Mouse (Mus musculus): ENCODE measurements around the gene Srpr. TPM values are rescaled to one million over a fixed set of nuclear protein-coding genes. Genes with fewer than 3 reads are reported as not detected.

Srpr gene
- total RNA-seq, 1 experiment from 2014 or later: 63.5 TPM

DNA sequence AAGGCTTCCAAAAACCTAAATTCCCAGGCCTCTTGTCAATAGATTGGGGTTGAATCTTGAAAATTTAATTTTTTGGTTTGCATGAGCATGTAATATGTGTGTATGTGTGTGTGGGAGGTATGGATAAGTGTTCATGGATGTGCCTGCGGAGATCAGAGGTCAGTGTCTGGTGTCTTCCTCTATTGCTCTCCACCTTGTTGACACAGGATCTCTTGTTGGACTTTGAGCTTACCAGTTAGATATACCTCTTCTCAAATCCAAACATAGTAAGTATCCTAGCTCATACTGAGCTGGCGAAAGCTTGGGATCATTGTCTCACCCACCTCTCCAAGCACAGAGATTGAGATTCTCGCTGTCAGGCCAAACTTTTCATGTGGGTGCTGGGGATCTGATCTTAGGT, 90.4 kb downstream of the Srpr start:
- no peak for ATAC-seq (ENCODE audit: extremely low read depth, insufficient number of reproducible peaks, low FRiP score, poor library complexity, severe bottlenecking)

DNA sequence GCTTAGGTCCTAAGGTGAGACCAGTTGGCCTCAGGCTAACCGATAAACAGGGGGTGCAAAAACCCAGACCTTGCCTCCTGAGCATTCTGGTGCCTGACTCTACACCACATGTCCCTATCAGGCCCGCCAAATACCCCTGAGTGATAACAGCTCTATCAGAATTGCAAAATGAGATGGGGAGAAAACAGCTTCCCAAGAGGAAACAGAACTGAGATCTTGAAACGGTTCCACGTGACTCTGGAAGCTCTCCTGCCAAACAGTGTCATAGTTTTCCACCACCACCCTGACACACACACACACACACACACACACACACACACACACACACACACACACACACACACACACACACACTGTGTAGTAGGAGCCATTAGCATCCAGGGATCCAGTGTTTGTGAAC, 90.9 kb downstream of the Srpr start:
- no peak for ATAC-seq (ENCODE audit: extremely low read depth, insufficient number of reproducible peaks, low FRiP score, poor library complexity, severe bottlenecking)

DNA sequence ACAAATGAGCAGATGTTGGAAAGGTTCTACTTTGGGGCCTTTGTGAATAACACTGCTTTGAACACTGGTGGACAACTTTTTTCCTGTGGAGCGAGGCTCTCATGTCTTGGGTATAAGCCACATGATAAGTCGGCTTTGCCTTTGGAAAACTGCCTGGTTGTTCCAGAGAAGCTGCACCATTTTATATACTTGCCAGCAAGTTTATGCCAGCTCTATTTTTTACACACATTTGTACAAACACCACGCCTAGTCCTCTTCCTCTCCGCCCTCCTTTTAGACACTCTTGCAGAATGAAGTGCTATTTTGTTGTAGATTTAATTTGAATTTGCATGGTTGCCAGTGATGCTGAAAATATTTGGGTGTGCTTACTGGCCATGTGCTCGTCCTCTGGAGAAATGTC, 93.5 kb downstream of the Srpr start:
- no peak for ATAC-seq (ENCODE audit: extremely low read depth, insufficient number of reproducible peaks, low FRiP score, poor library complexity, severe bottlenecking)

Other genes starting within 250 kb of the Srpr start
- 77.2 and 78.0 TPM in 2 replicates for gene St3gal4, start 80.9 kb upstream of the Srpr start, total RNA-seq (2017)
- gene Dcps, start 24.1 kb upstream of the Srpr start, total RNA-seq (2017): 22.2 and 22.9 TPM in 2 replicates
- gene Tirap, start 116 bp downstream of the Srpr start, total RNA-seq (2017): 31.7 and 39.9 TPM in 2 replicates
- 35.6 and 42.9 TPM in 2 replicates for gene Foxred1, start 10.9 kb downstream of the Srpr start, total RNA-seq (2017)
- 18.7 and 20.9 TPM in 2 replicates for gene Fam118b, start 67.6 kb downstream of the Srpr start, total RNA-seq (2017)
- gene Rpusd4, start 67.7 kb downstream of the Srpr start, total RNA-seq (2017): 17.8 and 21.1 TPM in 2 replicates
- gene Cdon, start 221.0 kb downstream of the Srpr start, total RNA-seq (2017): 2.6 and 2.7 TPM in 2 replicates

Data from neutrophil, adult 5-6 weeks (primary cell).